Mouse (Mus musculus): ENCODE data around the gene Cutal. TPM values are rescaled to one million over a fixed set of nuclear protein-coding genes. Genes with fewer than 3 reads are reported as not detected.

The Cutal gene
- polyA plus RNA-seq, 1 experiment from 2014 or later = 0.26 TPM

- no peak overlapping the region for H3K4me2 ChIP-seq
- no peaks in the 10 kb centered on the region for H3K27me3 ChIP-seq (replicated peaks)
- 85% methylated on average over 17 of the region's 17 CpGs for WGBS
- no peaks in the 10 kb centered on the region for H3K9me3 ChIP-seq
- no peaks in the 10 kb centered on the region for H3K36me3 ChIP-seq (replicated peaks)
- no peak overlapping the region for H3K4me3 ChIP-seq
- H3K4me1 ChIP-seq = no peaks in the 10 kb centered on the region
- no peak overlapping the region for H3K9ac ChIP-seq
- no peak overlapping the region for H3K27ac ChIP-seq
- ATAC-seq (replicated peaks) = no peak
These were observed 22.7 kb downstream of the Cutal start for GRCm38 (mm10) chr2:34896821-34897460.

- no peak overlapping the region for H3K9ac ChIP-seq
- H3K4me2 ChIP-seq = no peak overlapping the region
- WGBS = 28% methylated on average over 10 of the region's 10 CpGs
- no peak overlapping the region for H3K27ac ChIP-seq
- no peaks in the 10 kb centered on the region for H3K27me3 ChIP-seq (replicated peaks)
- no peaks in the 10 kb centered on the region for H3K9me3 ChIP-seq
- H3K4me1 ChIP-seq = no peaks in the 10 kb centered on the region
- no peak overlapping the region for H3K4me3 ChIP-seq
- H3K36me3 ChIP-seq (replicated peaks) = no peaks in the 10 kb centered on the region
- ATAC-seq (replicated peaks) = no peak
These were observed 23.6 kb downstream of the Cutal start for GRCm38 (mm10) chr2:34897820-34898219.

- Histone ChIP-seq H3K27ac (no peak overlapping the region), H3K9me3 (no peaks in the 10 kb centered on the region), H3K4me2 (no peak overlapping the region), H3K27me3 (replicated peaks) (no peaks in the 10 kb centered on the region), H3K4me1 (peaks cover 9% of the 10 kb centered on the region), H3K9ac (no peak overlapping the region), H3K36me3 (replicated peaks) (no peaks in the 10 kb centered on the region), H3K4me3 (no peak overlapping the region)
- no peak for ATAC-seq (replicated peaks)
- WGBS = 84% methylated on average over 11 of the region's 11 CpGs
These were observed 25.5 kb downstream of the Cutal start for GRCm38 (mm10) chr2:34899682-34900081.

- no peak overlapping the region for H3K4me2 ChIP-seq
- 75% methylated on average over 1 of the region's 1 CpGs for WGBS
These were observed 26.2 kb downstream of the Cutal start for GRCm38 (mm10) chr2:34900412-34900811.

GRCm38 (mm10) chr2:34901726-34902125 lies 27.5 kb downstream of the Cutal start:
- Histone ChIP-seq H3K9me3 (no peaks in the 10 kb centered on the region), H3K4me3 (no peak overlapping the region), H3K36me3 (replicated peaks) (no peaks in the 10 kb centered on the region), H3K4me1 (peaks cover 12% of the 10 kb centered on the region), H3K9ac (no peak overlapping the region), H3K27me3 (replicated peaks) (no peaks in the 10 kb centered on the region), H3K4me2 (no peak overlapping the region), H3K27ac (no peak overlapping the region)
- ATAC-seq (replicated peaks) = no peak
- 83% methylated on average over 4 of the region's 4 CpGs for WGBS

More at GRCm38 (mm10) chr2:34900412-34900811, 26.2 kb downstream of the Cutal start:
- no peak overlapping the region for H3K9ac ChIP-seq
- H3K27me3 ChIP-seq (replicated peaks) = no peaks in the 10 kb centered on the region
- H3K4me1 ChIP-seq = peaks cover 11% of the 10 kb centered on the region
- no peak for ATAC-seq (replicated peaks)
- no peaks in the 10 kb centered on the region for H3K36me3 ChIP-seq (replicated peaks)
- H3K9me3 ChIP-seq = no peaks in the 10 kb centered on the region
- no peak overlapping the region for H3K27ac ChIP-seq
- no peak overlapping the region for H3K4me3 ChIP-seq

- H3K4me1 ChIP-seq = peaks cover 12% of the 10 kb centered on the region
- no peaks in the 10 kb centered on the region for H3K27me3 ChIP-seq (replicated peaks)
- 88% methylated on average over 6 of the region's 6 CpGs for WGBS
- H3K9ac ChIP-seq = no peak overlapping the region
- ATAC-seq (replicated peaks) = no peak
- no peaks in the 10 kb centered on the region for H3K9me3 ChIP-seq
- H3K36me3 ChIP-seq (replicated peaks) = no peaks in the 10 kb centered on the region
- no peak overlapping the region for H3K4me2 ChIP-seq
- H3K27ac ChIP-seq = no peak overlapping the region
- no peak overlapping the region for H3K4me3 ChIP-seq
These were observed 28.5 kb downstream of the Cutal start for GRCm38 (mm10) chr2:34902731-34903130.

- Histone ChIP-seq H3K27ac (no peak overlapping the region), H3K9me3 (no peaks in the 10 kb centered on the region), H3K27me3 (replicated peaks) (no peaks in the 10 kb centered on the region), H3K9ac (no peak overlapping the region), H3K4me2 (no peak overlapping the region), H3K4me1 (peaks cover 12% of the 10 kb centered on the region), H3K4me3 (no peak overlapping the region), H3K36me3 (replicated peaks) (no peaks in the 10 kb centered on the region)
- ATAC-seq (replicated peaks) = no peak
- 92% methylated on average over 7 of the region's 7 CpGs for WGBS
These were observed 29.0 kb downstream of the Cutal start for GRCm38 (mm10) chr2:34903191-34903590.

GRCm38 (mm10) chr2:34903652-34904405 lies 29.6 kb downstream of the Cutal start:
- Histone ChIP-seq H3K9ac (no peak overlapping the region), H3K9me3 (no peaks in the 10 kb centered on the region)
- ATAC-seq (replicated peaks) = no peak

GRCm38 (mm10) chr2:34904849-34905542 lies 30.8 kb downstream of the Cutal start:
- Histone ChIP-seq H3K4me1 (peaks cover 12% of the 10 kb centered on the region), H3K9ac (peak overlapping the region; percentile 50; the same call in 1 of the 2 replicates), H3K27me3 (replicated peaks) (no peaks in the 10 kb centered on the region), H3K4me2 (peak overlapping the region; percentile 67), H3K9me3 (no peaks in the 10 kb centered on the region), H3K27ac (peak overlapping the region; percentile 75), H3K36me3 (replicated peaks) (no peaks in the 10 kb centered on the region), H3K4me3 (peak overlapping the region; percentile 39)
- WGBS = under 1% methylated on average over 34 of the region's 34 CpGs
- peak; percentile 96 for ATAC-seq (replicated peaks)

More at GRCm38 (mm10) chr2:34903652-34904405, 29.6 kb downstream of the Cutal start:
- Histone ChIP-seq H3K36me3 (replicated peaks) (no peaks in the 10 kb centered on the region), H3K27ac (peak overlapping the region; percentile 75), H3K4me1 (peaks cover 12% of the 10 kb centered on the region), H3K27me3 (replicated peaks) (no peaks in the 10 kb centered on the region), H3K4me2 (peak overlapping the region; percentile 67), H3K4me3 (peak overlapping the region; percentile 39; the same call in 1 of the 2 replicates)
- WGBS = 81% methylated on average over 4 of the region's 4 CpGs

- Histone ChIP-seq H3K36me3 (replicated peaks) (no peaks in the 10 kb centered on the region), H3K4me2 (no peak overlapping the region), H3K27me3 (replicated peaks) (no peaks in the 10 kb centered on the region), H3K4me3 (no peak overlapping the region), H3K9me3 (no peaks in the 10 kb centered on the region), H3K9ac (no peak overlapping the region), H3K27ac (no peak overlapping the region), H3K4me1 (peaks cover 12% of the 10 kb centered on the region)
- ATAC-seq (replicated peaks) = no peak
- 81% methylated on average over 6 of the region's 6 CpGs for WGBS
These were observed 32.2 kb downstream of the Cutal start for GRCm38 (mm10) chr2:34906426-34906825.

- Histone ChIP-seq H3K36me3 (replicated peaks) (no peaks in the 10 kb centered on the region), H3K27ac (no peak overlapping the region), H3K4me2 (no peak overlapping the region), H3K27me3 (replicated peaks) (no peaks in the 10 kb centered on the region), H3K4me3 (no peak overlapping the region), H3K9me3 (no peaks in the 10 kb centered on the region), H3K4me1 (peaks cover 12% of the 10 kb centered on the region), H3K9ac (no peak overlapping the region)
- WGBS = 51% methylated on average over 12 of the region's 12 CpGs
- ATAC-seq (replicated peaks) = no peak
These were observed 32.8 kb downstream of the Cutal start for GRCm38 (mm10) chr2:34906861-34907604.

- Histone ChIP-seq H3K27ac (no peak overlapping the region), H3K4me2 (no peak overlapping the region), H3K9ac (no peak overlapping the region), H3K4me3 (no peak overlapping the region), H3K4me1 (peaks cover 20% of the 10 kb centered on the region), H3K27me3 (replicated peaks) (peaks cover 7% of the 10 kb centered on the region), H3K36me3 (replicated peaks) (no peaks in the 10 kb centered on the region), H3K9me3 (no peaks in the 10 kb centered on the region)
- ATAC-seq (replicated peaks) = no peak
- 94% methylated on average over 4 of the region's 4 CpGs for WGBS
These were observed 35.5 kb downstream of the Cutal start for GRCm38 (mm10) chr2:34909719-34910118.
